Mouse (Mus musculus) liver, adult 2 months (tissue): ENCODE data around the gene Bmi1. TPM values are rescaled to one million over a fixed set of nuclear protein-coding genes. Genes with fewer than 3 reads are reported as not detected.
A peak's percentile ranks its signal among the peaks of the same experiment; 100 is the strongest.

Source experiments
- DNase-seq: peaks from one replicate; pipeline ENCODE4 v3.0.0-alpha.2; 2011; ENCODE audit warnings: low read depth, low spot score; ENCODE audit errors: extremely low read depth
- H3K27ac ChIP-seq: fragments of 200-500 bp; replicated peaks from 2 replicates; pipeline ENCODE4 v1.5.1; 2012; ENCODE audit warnings: low read depth, mild to moderate bottlenecking, control low read depth, inconsistent platforms, low read length; ENCODE audit not compliant: insufficient read depth
- H3K27me3 ChIP-seq: fragments of 200-500 bp; 2 replicates; pipeline ENCODE4 v1.6.1; 2012; ENCODE audit warnings: mild to moderate bottlenecking, moderate library complexity, low read length, inconsistent platforms; ENCODE audit not compliant: control insufficient read depth, insufficient read depth
- H3K36me3 ChIP-seq: fragments of 200-500 bp; 2 replicates; pipeline ENCODE4 v1.6.1; 2012; ENCODE audit warnings: low read length, inconsistent platforms; ENCODE audit not compliant: control insufficient read depth, insufficient read depth
- H3K4me1 ChIP-seq: fragments of 200-500 bp; 2 replicates; pipeline ENCODE4 v1.6.1; 2011; ENCODE audit warnings: low read length; ENCODE audit not compliant: control insufficient read depth, insufficient read depth
- H3K4me3 ChIP-seq: fragments of 200-500 bp; 2 replicates; pipeline ENCODE4 v1.5.1; 2011; ENCODE audit warnings: low read depth, mild to moderate bottlenecking, control low read depth, low read length, moderate library complexity; ENCODE audit not compliant: insufficient read depth
- H3K79me2 ChIP-seq: fragments of 200-500 bp; 2 replicates; pipeline ENCODE4 v1.6.1; 2012; ENCODE audit warnings: inconsistent platforms, mild to moderate bottlenecking, low read length, moderate library complexity; ENCODE audit not compliant: control insufficient read depth, insufficient read depth
- H3K9ac ChIP-seq: fragments of 200-500 bp; 2 replicates; pipeline ENCODE4 v1.6.1; 2012; ENCODE audit warnings: low read depth, mild to moderate bottlenecking, control low read depth, inconsistent platforms, low read length
- CTCF ChIP-seq: fragments of 200-500 bp; IDR thresholded peaks from 2 replicates; pipeline ENCODE4 v1.5.1; 2011; ENCODE audit warnings: low read depth, low read length, control low read depth
- POLR2A ChIP-seq: fragments of 200-500 bp; IDR thresholded peaks from 2 replicates; pipeline ENCODE4 v1.6.1; 2011; ENCODE audit warnings: low read length, control low read depth; ENCODE audit not compliant: insufficient read depth; ENCODE audit errors: extremely low read depth
- WGBS: fragments of 180-500 bp; shearing (Covaris S2); methylation state at CpG from one replicate; pipeline ENCODE4 v1.1.7; 2018; 5-methylcytosine and 5-hydroxymethylcytosine counted together
- polyA plus RNA-seq: library from polyadenylated mRNA; depleted of rRNA; stranded (reverse); fragments of >200 nt; gene quantifications from 2 replicates; pipeline ENCODE4 v1.2.3, GENCODE M21; 2012
- total RNA-seq: library from RNA; depleted of rRNA; stranded (reverse); fragments of >200 nt; gene quantifications from 2 replicates; pipeline ENCODE4 v1.2.3, GENCODE M21; 2014

The Bmi1 gene
- total and polyA plus RNA-seq, 2 experiments, result 8.1 to 19.9 TPM

DNA sequence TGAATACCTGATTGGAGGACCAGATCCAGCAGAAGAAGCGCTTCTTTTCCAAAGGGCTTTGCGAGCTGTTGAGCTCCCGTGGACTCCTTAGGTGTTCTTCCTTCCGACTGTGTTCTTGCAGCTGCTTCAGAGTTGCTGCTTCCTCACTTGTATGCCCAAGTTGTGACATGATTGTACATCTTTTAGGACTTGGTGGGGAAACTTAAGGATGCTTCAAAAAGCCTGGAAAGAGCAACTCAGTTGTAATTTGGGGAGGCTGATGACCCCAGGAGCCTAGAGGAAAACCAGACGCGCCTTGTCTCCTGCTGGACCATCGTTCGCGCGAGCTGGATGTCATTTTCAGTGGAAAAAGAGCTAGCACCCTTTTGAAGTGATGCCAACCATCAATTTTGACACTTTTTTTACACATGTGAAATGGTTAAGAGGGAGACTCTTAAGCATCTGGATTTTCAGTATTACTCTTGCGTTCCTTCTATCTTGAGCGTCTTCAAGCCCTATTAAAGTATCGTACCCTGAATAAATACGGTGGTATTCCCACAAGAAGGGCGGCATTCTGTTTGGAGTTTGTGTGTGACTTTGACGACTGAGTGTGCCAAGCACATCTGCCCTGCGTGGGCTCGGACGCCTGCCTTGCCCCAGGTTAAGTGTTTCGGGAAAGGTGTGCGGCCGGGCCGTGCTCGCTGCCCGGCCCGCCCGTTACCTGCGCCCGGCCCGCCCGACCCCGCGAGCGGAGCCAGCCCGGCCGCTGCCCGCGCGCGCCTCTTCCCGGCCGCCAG is 949 bp upstream of the Bmi1 start:
- Histone ChIP-seq H3K27ac (peak overlapping the region; percentile 71), H3K27me3 (peaks cover 9% of the 10 kb centered on the region), H3K9ac (peak overlapping the region; percentile 90), H3K79me2 (peaks cover 5% of the 10 kb centered on the region; the same call in 1 of the 2 replicates), H3K36me3 (no peaks in the 10 kb centered on the region), H3K4me3 (peak overlapping the region; percentile 80), H3K4me1 (peaks cover 12% of the 10 kb centered on the region)
- no peak for TF ChIP-seq POLR2A
- no peak for TF ChIP-seq CTCF
- WGBS, result 25% methylated on average over 42 of the region's 42 CpGs
- no peak for DNase-seq

DNA sequence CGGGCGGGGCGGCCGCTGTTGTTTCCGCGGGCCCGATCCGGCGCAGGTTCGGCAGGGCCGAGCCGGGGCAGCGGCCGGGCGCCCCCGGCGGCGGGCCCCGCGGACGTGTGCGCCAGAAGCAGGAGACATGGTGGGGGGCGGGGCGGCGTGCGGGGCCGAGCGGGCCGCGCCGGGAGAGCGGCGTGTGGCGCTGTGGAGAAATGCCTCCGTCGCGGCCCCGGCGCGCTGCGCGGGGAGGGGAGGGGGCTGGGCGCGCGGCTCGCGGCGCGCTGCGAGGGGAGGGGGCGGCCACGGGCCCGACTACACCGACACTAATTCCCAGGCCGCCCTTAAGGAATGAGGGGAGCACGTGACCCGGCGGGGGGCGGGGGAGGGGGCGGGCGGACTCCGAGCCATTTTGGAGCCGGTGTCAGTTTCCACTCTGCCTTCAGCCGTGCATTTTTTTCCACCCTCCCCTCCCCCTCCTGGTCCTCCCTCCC is 322 bp upstream of the Bmi1 start:
- peak; percentile 67 for DNase-seq
- peak overlapping the region; percentile 90 for H3K9ac ChIP-seq
- H3K36me3 ChIP-seq, result no peaks in the 10 kb centered on the region
- H3K4me3 ChIP-seq, result peak overlapping the region; percentile 82; the same call in 1 of the 2 replicates
- H3K27me3 ChIP-seq, result peaks cover 9% of the 10 kb centered on the region
- peaks cover 12% of the 10 kb centered on the region for H3K4me1 ChIP-seq
- H3K27ac ChIP-seq, result peak overlapping the region; percentile 71; the same call in 1 of the 2 replicates
- H3K79me2 ChIP-seq, result peaks cover 5% of the 10 kb centered on the region; the same call in 1 of the 2 replicates
- WGBS, result under 1% methylated on average over 49 of the region's 64 CpGs
- TF ChIP-seq POLR2A (0 out of 2 replicates have a peak, but pooled peaks have one; percentile 24), CTCF (no peak)

DNA sequence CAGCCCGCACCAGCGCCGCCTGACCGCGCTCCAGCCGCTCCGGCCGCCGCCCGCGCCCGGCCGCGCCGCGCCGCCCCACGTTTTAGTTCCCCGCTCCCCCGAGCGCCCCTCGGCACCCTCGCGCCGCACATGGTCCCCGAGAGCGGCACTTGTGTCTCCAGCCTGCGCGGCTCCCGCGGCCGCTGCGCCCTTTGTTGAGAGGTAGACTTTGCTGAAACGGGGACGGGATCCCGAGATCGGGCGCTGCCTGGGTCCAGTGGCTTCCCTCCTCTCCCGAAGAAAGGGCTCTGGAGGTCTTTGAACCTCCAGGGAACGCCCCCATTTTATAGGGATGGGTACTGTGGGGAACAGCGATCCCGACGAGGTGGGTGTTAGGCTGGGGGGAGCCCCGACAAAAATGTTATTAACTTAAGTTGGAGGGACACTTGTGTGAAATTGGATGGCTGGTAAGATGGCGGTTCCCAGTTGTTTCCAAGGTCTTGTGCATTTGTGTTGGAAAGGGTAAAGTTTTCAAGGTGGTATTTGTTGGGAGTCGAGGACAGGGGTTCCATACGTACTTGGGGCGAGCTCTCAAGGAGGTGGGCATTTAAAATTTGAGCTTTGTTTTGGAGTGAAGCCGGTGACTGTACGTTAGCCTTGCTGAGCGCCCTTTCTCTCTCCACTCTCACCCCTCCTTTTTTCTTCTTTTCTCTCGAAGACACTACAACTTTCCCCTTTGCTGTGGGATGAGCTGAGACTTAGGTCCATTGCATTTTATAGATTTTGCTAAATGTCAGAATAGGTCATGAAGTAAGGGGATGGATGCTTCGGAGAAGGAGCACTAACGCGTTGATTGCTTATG is 1.0 kb downstream of the Bmi1 start:
- no peak for DNase-seq
- Histone ChIP-seq H3K36me3 (peaks cover 5% of the 10 kb centered on the region; the same call in 1 of the 2 replicates), H3K4me1 (peaks cover 10% of the 10 kb centered on the region), H3K27me3 (peaks cover 9% of the 10 kb centered on the region), H3K79me2 (peaks cover 5% of the 10 kb centered on the region; the same call in 1 of the 2 replicates), H3K4me3 (peak overlapping the region; percentile 82), H3K9ac (peak overlapping the region; percentile 91), H3K27ac (no peak overlapping the region)
- whole genome bisulfite sequencing, result 11% methylated on average over 55 of the region's 55 CpGs
- TF ChIP-seq CTCF (no peak), POLR2A (no peak)

DNA sequence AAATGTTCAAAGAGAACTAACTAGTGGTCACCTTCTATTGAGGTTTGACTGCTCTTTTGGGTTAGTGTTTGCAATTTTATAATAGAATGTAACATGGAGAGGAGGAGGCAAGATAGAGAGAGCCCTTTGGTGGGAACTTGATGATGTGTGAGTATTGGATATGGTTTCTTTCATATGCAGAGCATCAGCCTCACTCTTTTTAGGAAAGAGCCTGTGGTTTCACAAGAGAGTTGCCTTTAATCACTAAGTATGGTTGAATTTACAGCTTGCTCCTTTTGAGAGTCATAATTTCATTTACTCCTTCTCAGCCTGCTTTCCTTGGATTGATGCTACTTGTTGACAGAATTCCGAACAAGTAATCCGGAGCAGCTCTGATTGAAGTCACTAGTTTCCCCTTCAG is 2.9 kb downstream of the Bmi1 start:
- peaks cover 13% of the 10 kb centered on the region for H3K36me3 ChIP-seq
- TF ChIP-seq CTCF (no peak), POLR2A (no peak)
- WGBS, result 99% methylated on average over 2 of the region's 2 CpGs
- no peak overlapping the region for H3K4me3 ChIP-seq
- H3K27me3 ChIP-seq, result peaks cover 9% of the 10 kb centered on the region
- no peak overlapping the region for H3K27ac ChIP-seq
- no peak for DNase-seq
- H3K79me2 ChIP-seq, result peaks cover 5% of the 10 kb centered on the region; the same call in 1 of the 2 replicates
- H3K9ac ChIP-seq, result no peak overlapping the region
- peaks cover 5% of the 10 kb centered on the region for H3K4me1 ChIP-seq

DNA sequence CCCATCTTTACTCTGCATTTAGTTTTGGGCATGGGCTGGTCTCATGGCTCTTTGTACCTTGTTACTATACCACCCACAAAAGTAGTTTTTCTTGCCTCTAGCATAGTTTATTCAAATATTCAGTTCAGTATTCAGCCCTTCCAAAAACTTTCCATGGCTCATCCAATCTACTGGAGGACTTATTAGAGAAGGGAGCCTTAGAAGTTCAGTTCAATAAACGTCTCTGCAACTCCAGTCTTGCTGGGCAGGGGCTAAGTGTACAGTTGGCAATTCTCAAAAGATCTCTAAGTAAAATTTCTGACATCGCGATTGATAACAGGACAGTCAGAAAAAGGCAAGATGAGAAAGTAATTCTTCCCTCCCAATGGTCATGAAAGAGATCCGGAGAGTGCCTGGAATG is 3.7 kb downstream of the Bmi1 start:
- H3K4me3 ChIP-seq, result no peak overlapping the region
- peaks cover 13% of the 10 kb centered on the region for H3K36me3 ChIP-seq
- no peak for DNase-seq
- WGBS, result 9% methylated on average over 4 of the region's 4 CpGs
- H3K79me2 ChIP-seq, result peaks cover 5% of the 10 kb centered on the region; the same call in 1 of the 2 replicates
- H3K27me3 ChIP-seq, result peaks cover 9% of the 10 kb centered on the region
- no peak overlapping the region for H3K27ac ChIP-seq
- H3K4me1 ChIP-seq, result peaks cover 5% of the 10 kb centered on the region
- no peak for TF ChIP-seq CTCF
- no peak for TF ChIP-seq POLR2A
- no peak overlapping the region for H3K9ac ChIP-seq
